Mouse (Mus musculus) heart, postnatal 0 days (tissue): ENCODE results near the gene Acoxl.

ENCODE experiments used
- CTCF ChIP-seq: IDR thresholded peaks from 2 replicates; pipeline ENCODE4 v1.5.1; 2016; ENCODE audit warnings: antibody characterized with exemption, control low read depth, low read depth
- EP300 ChIP-seq: IDR thresholded peaks from 2 replicates; pipeline ENCODE4 v1.6.1; 2016; ENCODE audit warnings: antibody characterized with exemption, low read depth

- TF ChIP-seq CTCF (no peak), EP300 (no peak)
These were observed 300.2 kb downstream of the Acoxl start for GRCm38 (mm10) chr2:128138924-128139323.
